Mouse (Mus musculus): ENCODE measurements at regions not wholly inside any gene's neighbourhood (a gene's known extent, or its start where the extent isn't known, plus 50 kb on each side); places are given as distances from the start of the nearest gene placed in this dataset.
"Not testable (repeated sequence)": the region's sequence is repeated elsewhere in the genome, so short reads cannot be mapped to it uniquely, and the experiment has no call there.

DNA sequence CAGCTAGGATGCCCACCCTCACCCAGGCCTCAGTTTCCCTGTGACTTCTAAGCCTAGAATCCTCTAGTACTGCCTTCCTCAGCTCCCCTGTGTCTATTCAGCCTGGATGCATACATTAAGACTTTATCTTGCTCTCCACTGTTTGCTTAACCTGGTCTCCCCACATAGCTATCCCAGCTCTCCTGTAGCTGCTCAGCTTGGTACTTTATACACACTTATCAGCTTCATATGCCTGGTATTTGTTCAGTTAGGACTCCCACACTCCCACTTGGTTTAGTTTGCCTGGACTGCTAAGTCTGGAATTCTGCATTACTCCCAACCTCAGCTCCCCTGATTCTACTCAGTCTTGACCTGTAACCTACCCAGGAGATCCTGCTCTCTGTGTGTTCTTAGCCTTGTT, 147.7 kb downstream of the Tmem121 start:
- no peak for DNase-seq

DNA sequence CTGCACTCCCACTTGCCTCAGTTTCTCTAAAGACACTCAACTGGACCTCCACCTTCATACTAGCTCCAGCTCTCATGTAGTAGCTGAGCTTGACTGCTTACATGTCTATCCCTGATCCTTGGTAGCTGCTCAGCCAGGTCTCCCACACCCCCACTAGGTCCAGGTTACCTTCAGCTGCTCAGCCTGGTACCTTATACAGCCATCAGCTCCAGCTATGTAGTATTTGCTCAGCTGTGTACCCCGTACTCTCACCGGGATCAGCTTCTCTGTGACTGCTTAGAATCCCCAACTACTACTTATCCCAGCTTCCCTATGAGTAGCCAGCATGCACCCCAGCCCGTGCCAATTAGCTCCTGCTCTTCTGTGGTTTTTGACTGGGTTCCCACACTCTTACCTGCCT, 148.1 kb downstream of the Tmem121 start:
- DNase-seq: not testable (repeated sequence)

DNA sequence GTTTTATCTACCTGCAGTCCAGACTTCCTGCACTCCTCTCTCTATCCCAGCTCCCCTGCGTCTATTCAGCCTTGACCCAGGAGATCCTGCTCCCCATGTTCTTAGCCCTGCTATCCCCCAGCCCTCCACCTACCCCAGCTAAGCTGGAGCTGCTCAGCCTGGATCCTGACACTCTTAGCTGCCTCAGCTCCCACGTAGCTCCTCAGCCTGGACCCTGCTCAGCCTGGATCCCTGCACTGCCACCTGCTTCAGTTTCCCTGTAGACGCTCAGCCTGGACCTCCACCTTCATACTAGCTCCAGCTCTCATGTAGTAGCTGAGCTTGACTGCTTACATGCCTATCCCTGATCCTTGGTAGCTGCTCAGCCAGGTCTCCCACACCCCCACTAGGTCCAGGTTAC, 151.5 kb downstream of the Tmem121 start:
- DNase-seq: no peak

DNA sequence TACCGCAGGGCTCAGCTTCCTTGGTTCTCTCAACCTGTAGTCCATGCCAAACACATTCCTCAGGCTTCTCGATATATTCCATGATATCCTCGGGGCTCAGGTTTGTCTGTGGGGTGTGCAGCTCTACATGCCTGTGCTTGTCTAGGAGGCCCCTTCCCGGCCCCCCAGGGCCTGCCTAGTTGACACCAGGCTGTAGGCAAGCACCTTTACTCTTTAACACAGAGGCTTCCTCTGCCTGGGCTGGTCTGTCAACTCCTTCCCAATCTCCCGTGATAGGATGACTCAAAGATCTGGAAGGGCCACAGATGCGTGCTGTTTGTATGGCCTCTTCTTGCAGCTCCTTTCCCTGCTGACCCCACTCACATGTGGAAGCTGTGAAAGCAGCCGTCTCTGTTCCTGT, 150.4 kb upstream of the Adam6b start:
- no peak for DNase-seq

DNA sequence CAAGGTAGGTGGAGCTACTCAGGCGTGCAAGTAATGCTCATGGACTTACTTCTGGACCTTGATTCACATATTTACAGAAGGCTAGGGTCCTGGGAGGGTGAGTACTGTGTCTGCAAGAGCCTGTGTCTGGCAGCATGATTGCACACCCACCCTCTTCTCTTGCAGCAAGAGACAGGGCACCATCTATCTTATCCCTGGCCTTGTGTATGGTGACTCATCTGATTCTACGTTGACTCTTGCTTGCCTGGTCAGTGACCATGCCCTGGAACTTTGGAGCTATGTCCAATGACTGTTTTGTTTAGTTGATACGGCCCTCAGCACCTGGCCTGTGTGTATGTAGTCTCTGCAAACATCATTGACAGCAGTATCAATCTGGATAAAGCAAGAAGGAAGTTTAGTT, 148.3 kb upstream of the Adam6b start:
- DNase-seq: no peak

DNA sequence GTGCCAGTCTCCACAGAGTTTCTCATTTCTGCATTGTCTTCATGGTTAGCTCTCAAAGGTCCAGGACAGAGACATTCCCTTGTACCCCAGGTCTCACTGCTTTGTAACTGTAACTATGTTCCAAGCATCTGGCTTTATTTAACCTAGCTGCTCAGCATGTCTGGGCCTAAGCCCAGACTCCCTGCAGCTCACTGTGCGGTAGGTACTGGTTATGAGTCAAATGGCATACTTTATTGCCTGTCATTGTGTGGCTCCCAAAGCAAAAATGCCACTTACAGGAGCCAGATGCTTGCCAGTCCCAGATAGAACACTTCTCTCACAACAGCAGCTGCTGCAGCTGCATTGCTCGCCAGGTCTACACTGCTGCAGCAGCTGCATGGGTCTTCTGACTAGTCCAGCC, 134.2 kb upstream of the Adam6b start:
- DNase-seq: no peak

DNA sequence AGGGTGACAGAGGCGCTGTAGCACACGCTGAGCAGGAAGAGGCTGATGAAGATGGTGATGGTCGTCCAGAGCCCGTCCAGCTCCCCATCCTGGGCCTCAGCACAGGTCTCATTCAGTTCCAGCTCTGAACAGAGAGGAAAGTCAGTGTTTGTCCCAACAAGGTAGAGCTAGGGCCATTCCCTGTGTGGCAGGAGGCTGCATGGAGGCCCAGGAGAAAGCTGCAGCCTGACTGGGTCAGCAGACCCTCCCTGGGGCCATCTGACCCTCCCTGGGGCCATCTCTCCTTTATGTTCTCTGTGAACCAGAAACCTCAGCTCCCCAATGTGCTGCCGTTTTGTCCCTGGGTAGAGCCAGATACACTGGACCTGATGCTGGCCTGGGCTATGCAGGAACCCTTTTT, 131.2 kb upstream of the Adam6b start:
- no peak for DNase-seq

DNA sequence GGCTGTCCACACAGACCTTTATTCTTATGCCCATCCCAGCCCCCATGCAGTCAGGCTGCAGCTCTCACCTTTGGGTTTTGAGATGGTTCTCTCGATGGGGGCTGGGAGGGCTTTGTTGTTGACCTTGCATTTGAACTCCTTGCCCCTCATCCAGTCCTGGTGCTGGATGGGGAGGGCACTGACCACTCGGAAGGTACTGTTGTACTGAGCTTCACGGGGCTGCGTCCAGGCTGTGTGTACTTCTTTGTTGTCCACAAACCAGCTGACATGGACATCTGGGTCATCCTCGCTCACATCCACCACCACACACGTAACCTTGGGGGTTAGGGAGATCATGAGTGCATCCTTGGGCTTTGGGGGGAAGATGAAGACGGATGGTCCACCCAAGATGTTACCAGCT, 129.3 kb upstream of the Adam6b start:
- no peak for DNase-seq

DNA sequence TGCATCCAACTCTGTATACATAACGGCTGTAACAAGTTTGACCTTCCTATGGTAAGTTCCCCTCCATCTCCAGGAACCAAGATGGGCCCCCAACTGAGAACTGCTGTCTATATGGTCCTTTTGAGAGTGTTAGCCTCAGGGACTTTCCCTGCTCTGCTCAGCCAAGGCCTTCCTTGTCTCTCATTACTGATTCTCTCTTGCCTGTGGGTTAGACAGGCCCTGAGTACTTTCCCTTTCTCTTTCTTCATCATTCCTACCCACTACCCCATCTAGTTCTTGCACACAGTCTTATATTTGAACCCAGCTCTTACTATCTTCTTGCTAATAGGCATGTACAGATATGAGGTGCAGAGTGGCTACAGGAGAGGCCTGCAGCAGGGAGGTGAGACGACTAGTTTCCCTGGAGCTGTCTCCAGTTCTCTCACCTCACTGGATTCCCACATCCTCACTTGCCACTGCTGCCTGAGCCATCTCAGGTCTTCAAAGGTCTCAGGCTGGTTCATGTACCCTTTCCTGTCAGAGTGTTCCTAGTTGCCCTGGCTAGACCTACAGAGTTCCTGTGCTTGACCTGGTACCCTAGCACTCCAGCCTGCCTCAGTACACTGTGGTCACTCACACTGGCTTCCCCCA, 126.8 kb upstream of the Adam6b start:
- DNase-seq: no peak

DNA sequence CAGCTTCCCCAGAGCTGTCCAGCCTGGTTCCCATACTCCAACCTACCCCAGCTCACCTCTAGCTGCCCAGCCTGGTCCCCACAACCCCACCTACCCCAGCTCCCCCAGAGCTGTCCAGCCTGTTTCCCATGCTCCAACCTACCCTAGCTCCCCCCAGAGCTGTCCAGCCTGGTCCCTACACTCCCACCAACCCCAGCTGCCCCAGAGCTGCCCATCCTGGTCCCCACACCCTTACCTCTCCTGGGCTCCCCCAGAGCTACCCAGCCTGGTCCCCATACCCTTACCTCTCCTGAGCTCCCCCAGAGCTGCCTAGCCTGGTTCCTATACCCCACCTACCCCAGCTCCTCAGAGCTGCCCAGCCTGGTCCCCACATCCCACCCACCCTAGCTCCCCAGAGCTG, 125.3 kb upstream of the Adam6b start:
- DNase-seq: no peak

DNA sequence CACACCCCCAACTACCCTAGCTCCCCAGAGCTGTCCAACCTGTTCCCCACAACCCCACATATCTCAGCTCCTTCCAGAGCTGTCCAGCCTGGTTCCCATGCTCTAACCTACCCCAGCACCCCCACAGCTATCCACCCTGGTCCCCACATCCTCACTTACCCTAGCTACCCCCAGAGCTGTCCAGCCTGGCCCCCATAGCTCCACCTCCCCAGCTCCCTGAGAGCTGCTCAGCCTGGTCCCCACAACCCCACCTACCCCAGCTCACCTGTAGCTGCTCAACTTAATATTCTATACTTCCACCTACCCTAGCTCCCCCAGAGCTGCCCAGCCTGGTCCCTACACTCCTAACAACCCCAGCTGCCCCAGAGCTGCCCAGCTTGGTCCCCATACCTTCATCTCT, 124.9 kb upstream of the Adam6b start:
- DNase-seq: no peak

DNA sequence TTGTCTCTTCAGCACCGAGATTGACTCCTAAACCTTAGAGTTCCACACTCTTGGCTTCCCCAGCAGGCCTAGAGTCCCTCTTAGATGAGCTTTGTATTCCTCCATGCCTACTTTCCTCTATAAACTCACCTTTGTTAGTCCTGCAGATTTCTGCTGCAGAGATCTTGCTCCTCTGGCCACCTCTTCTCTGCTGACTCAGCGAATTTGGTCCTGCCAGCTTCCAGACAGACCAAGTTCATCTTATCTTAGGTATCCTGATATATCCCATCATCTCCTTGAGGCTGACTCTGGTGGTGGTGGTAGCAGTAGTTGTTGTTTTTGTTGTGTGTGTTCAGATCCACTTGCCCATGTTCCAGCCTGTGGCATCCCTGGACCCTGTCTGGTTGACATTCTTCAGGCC, 123.5 kb upstream of the Adam6b start:
- DNase-seq: no peak

DNA sequence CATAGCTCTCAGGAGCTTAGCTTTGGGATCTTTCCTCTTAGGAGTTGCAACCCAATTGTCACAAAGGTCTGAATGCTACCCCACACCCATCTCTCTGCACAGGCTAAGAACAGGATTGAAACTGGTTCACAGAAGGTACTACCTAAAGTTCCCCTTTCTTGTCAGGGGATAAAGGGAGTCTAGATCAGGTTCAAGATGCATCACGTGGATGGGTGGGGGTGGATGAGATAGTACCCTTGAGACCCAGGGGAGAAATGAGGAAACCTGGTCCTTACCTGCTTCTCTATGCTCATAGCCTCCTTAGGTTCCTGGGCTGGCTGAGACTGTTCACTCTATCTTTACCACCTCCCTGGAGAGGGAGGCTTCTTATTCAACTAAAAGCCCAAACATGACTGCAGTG, 122.9 kb upstream of the Adam6b start:
- no peak for DNase-seq

DNA sequence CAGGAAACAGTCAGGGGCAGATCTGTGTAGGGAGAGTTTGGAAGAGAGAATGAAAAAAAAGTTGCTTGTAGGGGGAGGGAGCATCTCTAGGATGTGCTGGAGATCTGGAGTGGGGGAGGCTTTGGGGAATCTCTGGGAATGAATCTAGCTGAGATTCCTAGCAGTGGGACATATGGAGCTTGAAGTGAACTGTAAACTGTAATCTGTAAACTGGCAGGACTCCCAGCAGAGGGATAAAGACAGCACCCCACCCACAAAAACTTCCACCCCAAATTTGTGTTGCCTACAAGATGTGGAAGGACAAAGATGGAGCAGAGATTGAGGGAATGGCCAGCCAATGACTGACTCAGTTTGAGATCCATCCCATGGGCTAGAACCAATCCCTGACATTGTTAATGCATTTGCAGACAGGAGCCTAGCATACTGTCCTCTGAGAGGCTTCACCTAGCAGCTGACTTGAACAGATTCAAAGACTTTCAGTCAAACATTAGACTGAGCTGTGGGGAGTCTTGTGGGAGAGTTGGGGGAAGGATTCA, 87.7 kb upstream of the Adam6b start:
- DNase-seq: no peak

DNA sequence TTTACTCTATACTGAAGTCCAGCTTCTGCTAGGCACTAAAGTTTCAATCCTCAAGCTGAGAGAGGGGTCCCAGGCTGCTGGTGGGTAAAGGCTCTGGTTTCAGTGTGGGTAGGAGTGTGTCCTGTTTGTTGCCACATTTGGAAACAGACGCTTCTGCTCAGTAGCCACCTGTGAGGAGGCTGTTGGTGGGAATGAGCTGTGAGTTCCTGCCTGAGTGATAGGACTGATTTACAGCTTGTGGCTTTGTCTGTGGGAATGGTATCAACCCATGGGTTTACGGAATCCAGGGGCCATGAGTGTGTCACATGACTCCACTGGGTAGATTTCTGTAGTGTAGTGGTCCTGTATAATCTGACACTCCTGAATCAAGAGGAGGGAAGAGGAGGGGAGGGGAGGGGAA, 86.5 kb upstream of the Adam6b start:
- DNase-seq: no peak

DNA sequence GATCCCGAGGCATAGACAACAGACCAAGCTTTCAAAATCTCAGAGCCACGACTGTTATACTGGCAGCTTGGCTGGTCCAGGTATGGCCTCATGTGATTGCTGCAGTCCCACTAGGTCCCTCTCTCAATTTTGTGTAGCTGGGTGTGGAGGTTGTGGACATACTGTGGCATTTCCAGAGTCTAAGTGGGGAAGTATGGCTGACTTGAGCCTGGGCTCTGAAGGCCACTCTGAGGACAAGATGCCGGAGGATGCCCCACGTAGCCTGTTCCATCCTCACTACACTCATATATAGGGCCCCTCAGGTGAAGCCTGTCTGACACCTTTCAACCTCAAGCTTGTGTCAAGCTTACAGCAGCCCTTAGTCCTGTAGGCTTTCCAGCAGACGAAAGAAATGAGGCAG, 78.2 kb upstream of the Adam6b start:
- no peak for DNase-seq

DNA sequence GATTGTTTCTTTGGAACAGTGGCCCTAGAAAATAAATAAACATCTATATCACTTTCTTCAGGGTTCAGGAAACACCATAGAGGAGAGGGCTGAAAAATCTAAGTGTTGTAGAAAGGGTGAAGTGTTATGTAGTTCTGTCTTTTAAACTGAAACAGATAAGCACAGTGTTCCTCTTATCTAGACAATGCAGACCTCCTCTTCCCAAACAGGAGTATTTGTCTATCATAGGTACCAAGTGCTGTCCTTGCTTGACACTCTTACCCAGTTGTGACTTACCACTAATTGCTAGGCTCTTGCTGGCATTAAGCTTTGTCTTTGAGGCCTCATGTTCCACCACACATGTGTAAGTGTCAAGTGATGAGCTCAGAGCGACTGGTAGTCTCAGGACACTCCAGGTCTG, 75.3 kb upstream of the Adam6b start:
- no peak for DNase-seq

DNA sequence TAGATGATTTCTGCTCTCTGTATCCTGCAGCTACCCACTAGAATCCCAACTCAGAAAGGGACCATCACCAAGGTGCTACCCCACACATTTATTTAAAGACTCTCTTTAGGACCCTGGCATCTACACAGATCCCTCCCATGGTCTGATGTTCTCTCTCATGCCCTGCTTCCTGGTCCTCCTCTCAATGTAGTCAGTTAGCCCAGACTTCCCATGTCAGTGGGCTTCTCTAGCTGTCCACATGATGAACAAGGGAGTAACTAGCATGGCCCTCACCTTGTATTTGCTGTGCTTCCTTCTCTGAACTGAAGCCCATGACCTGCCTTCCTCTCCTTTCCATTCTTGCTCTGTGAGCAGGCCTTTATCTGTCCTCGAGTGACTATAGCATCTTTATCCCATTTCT, 71.8 kb upstream of the Adam6b start:
- DNase-seq: no peak

DNA sequence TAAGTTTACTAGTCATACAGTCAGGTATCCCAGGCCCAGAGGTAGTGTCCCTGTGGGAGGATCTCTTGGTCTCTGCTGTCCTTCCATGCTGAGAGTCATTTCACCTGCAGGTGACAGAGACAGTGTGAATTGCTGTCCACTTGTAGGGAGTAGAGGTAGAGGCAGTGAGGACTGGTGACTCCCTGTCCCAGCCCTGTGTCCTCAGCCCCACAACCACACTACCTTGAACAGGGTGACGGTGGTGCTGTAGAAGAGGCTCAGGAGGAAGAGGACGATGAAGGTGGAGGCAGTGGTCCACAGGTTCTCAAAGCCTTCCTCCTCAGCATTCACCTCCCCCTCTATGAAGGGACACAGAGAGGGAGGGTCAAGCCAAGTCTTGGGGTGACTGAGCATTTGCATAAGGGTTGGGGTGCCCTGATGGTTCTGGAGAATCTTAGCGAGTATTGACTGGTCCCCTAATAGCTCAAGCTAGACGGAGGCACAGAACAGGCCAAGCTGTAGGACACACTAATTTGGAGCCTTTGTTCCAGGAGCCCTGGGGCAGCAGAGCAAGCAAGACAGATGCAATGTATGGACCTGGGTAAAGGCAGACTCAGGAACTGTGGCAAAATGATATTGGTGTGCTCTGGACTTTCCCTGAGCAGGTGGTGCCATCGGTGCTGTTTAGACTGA, 70.4 kb upstream of the Adam6b start:
- no peak for DNase-seq

DNA sequence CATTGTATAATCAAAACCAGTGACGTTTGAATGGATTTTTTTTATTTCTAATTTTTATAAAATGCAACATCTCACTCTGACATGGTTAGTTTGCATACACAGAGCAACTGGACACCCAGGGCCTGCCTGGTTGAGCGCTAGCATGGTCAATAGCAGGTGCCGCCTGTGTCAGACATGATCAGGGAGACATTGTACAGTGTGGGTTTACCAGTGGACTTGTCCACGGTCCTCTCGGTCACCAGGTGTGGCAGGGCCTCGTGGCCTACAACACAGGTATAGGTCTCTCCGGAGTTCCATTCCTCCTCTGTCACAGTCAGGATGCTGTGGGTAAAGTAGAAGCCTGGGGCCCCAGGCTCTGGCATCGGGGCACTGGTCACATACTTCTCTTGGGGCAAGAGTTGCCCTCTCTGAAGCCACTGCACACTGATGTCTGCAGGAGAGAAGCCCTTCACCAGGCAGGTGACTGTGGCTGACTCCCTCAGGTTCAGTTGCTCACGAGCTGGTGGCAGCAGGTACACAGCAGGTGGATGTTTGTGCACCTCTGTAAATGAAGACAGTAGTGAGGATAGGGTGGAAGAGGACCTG, 68.5 kb upstream of the Adam6b start:
- no peak for DNase-seq

DNA sequence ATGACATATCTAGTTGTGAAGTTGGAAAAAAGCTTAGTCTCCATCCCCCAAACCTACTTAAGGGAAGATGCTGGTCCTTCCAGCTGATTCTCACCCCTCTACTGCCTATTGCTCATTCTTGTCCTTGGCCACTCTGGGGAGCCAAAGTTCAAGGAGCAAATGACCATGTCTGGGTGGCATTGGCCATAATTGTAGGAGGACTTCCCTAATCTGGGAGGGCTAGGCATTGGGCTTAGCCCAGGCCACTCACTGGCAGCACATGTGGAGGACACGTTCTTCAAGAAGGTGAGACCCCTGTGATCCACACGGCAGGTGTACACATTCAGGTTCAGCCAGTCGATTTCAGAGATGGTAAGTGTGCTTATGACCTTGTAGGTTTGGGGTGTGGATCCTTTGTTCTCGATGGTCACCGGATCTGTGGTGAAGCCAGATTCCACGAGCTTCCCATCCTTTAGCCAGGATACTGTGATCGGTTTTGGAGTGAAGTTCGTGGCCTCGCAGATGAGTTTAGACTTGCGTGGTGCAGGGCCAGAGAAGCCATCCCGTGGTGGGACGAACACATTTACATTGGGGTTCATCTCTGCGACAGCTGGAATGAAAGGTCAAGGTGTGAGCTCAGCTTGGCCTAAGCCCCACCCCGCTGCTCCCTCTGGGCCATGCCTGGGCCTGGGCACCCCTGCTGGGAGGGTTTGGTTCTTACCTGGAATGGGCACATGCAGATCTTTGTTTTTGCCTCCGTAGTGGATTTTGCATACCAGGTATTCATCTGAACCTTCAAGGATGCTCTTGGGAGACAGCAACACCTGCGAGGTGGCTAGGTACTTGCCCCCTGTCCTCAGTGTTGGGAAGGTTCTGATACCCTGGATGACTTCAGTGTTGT, 67.4 kb upstream of the Adam6b start:
- no peak for DNase-seq

DNA sequence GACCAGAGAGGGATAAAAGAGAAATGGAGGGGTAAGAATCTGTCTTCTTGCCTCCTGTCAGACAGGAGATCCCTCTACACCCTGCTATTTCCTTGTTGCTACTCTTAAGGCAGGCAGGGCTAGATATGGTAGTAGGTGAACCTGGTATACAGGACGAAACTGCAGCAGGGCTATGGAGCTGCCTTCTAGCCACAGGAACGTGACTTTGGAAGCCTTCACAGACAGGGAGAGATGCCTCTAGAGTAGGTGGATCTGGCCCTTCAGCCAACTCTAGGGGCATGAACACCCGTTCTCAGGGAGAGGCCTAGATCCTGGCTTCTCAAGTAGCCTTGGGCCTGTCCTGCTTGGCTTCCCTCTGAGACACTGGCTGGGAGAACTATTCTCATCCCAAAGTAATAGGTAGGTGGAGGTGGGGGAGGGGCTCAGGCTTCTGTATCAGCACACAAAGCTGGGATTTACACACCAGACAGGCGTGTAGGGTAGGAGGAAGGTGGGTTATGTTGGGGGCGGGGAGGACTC, 66.5 kb upstream of the Adam6b start:
- no peak for DNase-seq

Data from cerebellum, postnatal 14 days (tissue).